Mouse (Mus musculus) lung, postnatal 14 days (tissue): Measurements from ENCODE around the gene Galnt7.

ENCODE experiments used
- DNase-seq: peaks from one replicate; pipeline ENCODE4 v3.0.0; 2021

Gene Galnt7

GRCm38 (mm10) chr8:57652456-57653055, at the start of gene Galnt7:
TSS of gene Galnt7 (minus strand) at chr8:57653032.
- peak; percentile 74 for DNase-seq

DNA sequence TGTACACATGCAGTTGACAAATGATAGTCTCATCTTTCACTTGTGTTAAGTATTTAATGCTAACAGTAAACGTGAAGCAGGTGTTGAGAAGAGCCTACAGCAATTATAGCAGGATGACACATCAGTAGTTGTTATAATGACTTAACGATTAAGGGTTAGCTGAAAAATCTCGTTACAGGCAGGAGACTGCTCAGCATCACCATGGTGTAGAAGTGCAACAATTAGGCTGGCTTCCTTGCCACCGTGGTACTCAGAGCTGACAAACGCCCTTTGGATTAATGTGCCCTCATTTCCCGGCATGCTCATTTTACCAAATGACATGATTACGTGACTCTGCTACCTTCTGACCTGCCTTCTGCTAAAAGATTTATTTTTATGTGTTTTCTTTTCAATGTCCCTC, 35.8 kb upstream of the Galnt7 start:
- DNase-seq = no peak

- no peak for DNase-seq
Observed at GRCm38 (mm10) chr8:57685803-57686202, 33.0 kb upstream of the Galnt7 start.

DNA sequence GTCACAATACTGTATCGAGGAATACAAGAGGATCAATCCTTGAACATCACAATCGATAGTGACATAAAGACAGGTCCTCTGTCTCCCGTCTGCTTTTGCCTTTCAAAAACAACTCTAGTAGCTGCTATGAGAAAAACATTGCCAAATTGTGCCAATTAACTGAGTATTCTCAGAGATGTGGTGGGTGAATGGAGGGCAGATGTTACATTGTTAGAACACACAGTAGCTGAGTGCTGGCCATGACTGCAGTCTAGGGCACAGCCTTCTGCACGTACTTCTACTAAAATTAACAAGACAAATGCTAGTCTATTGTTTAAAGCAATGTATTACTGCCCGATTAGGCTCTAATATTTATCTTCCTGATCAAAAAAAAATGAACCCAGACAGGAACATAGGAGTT, 27.2 kb upstream of the Galnt7 start:
- DNase-seq = no peak

- no peak for DNase-seq
Observed at GRCm38 (mm10) chr8:57664121-57664520, 11.3 kb upstream of the Galnt7 start.

- DNase-seq = no peak
Observed at GRCm38 (mm10) chr8:57660019-57660418, 7.2 kb upstream of the Galnt7 start.

DNA sequence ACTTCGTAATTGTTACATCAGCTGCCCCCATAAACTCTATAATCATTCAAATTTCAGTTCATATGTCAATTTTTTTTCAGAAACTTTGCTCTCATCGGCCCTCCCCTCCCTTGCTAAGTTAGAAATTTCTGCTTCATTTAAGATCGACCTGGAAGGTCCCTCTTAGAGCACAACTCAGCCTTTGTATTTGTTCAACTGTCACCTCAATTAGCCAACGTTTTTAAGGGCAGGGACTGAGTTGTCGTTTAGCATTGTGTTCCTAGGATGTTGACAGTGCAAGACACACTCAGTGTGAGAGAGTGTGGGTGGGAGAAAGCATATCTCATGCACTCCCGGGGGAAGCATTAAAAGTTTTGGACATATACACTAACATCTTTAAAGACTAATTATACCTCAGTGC, 3.6 kb upstream of the Galnt7 start:
- DNase-seq = no peak

DNA sequence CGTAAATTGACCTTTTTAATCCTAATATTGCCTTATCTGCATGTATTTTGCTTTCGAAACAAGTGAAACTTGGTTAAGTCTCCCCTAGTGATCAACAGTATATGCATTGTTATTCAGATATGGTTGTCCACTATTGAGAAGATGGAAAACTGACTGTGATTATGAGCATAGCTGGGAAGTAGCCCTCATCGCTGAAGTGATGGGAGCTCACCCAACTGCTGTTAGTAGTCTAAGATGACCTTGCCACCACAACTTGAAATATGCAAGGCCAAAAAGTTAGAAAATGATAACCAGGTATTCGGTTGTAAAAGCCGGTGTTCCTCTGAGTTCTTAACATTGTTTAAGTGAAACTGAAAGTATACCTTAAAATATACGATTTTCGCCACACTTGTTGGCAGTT, 1.3 kb upstream of the Galnt7 start:
- no peak for DNase-seq

DNA sequence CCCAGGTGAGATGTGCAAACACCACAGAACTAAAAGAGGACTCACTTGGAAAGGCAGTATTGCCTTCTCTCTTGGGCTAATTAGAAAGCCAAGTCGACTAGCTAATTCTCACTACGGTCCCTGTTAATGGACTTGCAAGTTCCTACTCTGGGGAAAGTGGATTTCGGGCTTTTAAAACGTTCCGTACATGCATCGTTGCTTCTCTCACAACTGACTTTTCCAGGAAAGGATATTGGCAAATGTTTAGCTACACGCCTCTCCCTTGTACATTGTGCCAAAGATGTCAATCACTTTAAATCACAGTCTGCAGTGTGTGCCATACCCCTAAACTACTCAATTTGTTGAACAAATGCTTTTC, 915 bp upstream of the Galnt7 start:
- no peak for DNase-seq

- DNase-seq = peak; percentile 39
Observed at GRCm38 (mm10) chr8:57653056-57653767, 380 bp upstream of the Galnt7 start.

DNA sequence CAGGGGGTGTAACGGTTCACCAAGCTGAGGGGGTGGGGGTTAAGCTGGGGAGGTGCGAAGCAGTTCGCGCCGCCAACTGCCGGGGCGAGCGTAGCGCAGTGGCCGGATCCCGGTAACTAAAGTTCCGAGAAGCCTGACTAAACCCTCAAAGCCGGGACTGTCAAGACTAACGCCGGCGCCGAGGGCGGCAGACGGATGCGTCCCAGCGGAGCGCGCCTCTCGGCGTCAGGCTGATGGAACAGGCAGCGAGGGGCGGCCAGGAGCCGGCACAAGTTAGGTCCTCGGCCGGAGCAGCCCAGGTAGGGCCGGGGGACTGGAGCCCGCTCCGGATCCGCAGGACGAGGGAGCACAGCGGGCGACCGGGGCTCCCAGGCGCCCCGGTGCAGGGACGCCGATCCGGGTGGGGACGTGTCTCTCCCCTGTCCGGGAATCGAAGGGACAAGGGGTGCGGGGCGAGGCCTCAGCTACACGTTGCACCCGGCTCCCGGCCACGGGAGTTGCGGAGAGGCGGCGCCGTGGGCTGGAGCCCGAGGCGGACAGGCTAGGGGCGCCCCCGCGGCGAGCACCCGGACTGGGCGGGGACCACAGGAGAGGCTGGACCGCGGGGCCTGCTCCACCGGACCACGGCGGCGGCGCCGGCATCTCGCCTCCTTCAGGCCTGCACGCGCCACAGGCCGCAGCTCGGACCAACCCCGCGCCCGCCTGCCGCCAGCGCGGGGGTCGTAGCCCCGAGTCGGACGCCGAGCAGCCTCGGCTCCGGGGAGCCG, 960 bp downstream of the Galnt7 start:
- peak; percentile 71 for DNase-seq

- DNase-seq = no peak
Observed at GRCm38 (mm10) chr8:57651357-57651688, 1.5 kb downstream of the Galnt7 start.

- DNase-seq = no peak
Observed at GRCm38 (mm10) chr8:57650216-57650615, 2.6 kb downstream of the Galnt7 start.

DNA sequence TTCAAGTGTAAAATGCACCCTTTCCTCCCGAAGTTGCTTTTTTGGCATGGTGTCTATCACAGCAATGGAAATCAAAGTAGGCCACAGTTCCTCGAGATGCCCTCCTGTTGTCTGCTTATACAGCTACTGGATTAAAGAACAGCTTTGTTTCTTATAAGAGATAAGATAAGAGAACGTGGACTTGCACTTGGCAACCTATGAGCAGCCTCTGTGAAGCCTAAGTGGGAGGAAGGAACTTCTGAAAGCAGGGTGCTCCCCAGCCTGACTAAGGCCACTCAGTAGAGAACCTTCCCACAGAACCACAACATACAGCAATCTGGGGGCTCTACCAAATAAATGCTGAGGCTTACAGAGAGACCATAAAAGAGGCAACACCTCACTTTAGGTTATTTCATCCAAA, 5.3 kb downstream of the Galnt7 start:
- DNase-seq = no peak

- DNase-seq = no peak
Observed at GRCm38 (mm10) chr8:57644281-57644680, 8.6 kb downstream of the Galnt7 start.

DNA sequence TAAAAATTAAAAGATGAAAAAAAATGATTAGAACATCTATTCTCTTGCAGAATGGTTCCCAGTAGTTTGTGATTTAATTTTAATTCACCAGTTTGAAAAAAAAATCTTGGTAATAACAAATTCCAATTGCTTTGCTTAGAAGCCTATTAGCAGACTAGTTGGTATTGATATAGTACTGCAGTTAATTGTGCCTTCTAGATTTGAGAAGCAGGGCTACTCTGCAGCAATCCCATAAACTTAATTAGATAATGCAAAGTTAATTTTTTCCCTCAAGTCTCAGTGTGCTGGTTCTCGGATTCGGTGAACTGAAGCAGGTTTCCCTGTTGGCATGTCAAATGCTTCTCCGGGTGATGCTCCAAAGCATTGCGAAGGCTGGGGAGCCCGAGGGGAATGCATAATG, 10.1 kb downstream of the Galnt7 start:
- no peak for DNase-seq

DNA sequence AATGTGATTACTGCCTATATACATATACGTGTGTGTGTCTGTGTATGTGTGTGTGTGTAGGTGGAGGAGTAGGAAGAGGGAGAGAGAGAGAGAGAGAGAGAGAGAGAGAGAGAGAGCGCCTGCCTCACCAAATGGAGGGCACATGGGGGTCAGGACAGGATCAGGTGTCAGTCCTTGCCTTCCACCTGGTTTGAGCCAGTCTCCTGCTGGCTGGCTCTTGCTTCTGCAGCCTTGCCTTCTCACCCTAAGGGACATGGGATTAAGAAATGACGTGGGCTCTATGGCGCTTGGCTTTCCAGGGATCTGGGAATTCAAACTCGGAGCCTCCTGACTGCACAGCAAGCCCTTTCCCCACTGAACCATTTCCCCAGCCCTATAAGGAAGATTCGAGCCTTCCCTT, 13.9 kb downstream of the Galnt7 start:
- DNase-seq = no peak

DNA sequence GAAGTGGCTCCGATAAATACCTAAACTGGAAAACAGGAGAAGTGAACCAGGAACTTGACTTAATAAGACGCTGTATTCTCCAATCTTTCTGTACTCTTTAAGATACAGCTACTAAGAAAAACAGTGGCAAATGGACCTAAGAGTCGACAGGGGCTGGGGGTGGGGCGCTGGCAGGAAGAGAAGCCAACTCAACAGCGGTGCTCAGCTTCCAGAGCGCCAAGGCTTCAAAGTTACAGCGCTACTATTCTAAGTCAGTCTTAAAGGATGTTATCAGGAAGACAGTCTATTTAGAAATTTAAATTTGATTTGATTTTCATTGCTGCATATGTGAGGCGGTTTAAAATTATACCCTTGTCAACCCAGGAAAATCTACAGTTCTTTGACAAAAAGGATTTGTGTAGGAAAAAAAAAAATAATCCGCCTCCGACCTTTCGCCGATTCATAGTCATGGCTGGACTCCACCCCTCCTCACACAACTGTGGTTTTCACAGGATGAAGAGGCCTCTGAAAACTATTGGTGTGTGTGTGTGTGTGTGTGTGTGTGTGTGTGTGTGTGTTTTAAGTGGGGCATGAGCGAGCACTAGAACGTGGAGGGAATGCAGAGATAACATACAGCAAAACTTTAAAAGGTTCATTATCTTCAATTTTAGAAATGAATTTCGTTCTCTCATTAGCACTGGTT, 15.1 kb downstream of the Galnt7 start:
- DNase-seq = no peak

- no peak for DNase-seq
Observed at GRCm38 (mm10) chr8:57636698-57637097, 16.1 kb downstream of the Galnt7 start.

DNA sequence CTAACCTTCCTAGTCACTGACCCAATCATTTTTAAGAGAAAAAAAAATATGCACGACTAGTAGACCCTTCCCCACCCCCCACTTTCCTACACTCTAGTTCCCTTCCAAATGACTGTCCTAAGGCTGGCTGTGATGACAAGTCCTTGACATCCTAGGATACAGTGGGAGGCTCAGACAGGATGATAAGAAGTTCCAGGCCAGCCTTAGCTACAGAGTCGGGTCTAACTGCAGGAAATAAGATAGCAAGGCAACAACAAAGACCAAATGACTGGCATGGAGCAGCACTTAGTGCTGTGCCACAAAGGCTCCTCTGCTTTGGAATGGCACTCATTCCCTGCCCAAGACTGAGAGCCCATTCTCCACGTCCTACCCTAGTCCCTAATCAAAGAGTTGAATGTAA, 16.6 kb downstream of the Galnt7 start:
- DNase-seq = no peak

DNA sequence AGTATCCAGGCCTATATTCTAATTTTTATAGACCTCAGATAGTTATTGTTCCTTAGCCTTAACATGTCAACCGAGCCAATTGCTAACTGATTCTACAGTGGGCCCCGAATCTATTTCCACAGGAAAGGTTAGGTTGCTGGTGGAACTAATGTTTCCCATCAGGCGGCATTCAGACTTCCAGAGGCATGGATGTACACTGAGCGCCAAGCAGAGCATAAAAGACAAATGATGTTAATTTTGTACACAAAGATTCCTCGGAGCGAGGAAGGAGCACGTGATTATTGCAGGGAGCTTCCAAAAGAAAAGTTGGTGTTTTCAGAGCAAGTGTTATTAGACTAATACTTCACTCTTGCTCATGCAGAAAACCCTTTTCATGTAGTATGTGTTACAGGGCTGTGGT, 21.1 kb downstream of the Galnt7 start:
- DNase-seq = no peak

DNA sequence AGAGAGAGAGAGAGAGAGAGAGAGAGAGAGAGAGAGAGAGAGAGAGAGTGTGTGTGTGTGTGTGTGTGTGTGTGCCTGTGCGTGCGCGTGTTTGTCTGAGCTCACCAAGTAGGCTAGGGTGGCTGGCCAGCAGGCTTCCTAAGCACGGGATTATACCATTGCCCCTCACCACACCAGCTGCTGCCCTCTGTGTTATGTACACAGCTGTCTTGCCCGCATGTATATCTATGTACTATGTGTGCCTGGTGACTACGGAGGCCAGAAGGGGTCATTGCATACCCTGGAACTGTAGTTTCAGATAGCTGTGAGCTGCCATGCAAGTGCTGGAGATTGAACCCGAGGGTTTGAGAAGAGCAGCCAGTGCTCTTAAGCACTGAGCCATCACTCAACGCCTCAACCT, 22.7 kb downstream of the Galnt7 start:
- DNase-seq = no peak

- DNase-seq = no peak
Observed at GRCm38 (mm10) chr8:57628787-57629664, 23.8 kb downstream of the Galnt7 start.
